Mouse (Mus musculus) kidney, postnatal 0 days (tissue): ENCODE measurements around the gene Aff3. TPM values are rescaled to one million over a fixed set of nuclear protein-coding genes. Genes with fewer than 3 reads are reported as not detected.
A peak's percentile ranks its signal among the peaks of the same experiment; 100 is the strongest.

ENCODE experiments used
- ATAC-seq: fragments of 200-750 bp; cut with Nextera tagmentation; replicated peaks from 2 replicates; pipeline ENCODE4 v1.8.0; 2017; ENCODE audit warnings: low read depth, moderate number of reproducible peaks, moderate TSS enrichment, moderate library complexity; ENCODE audit not compliant: low FRiP score
- DNase-seq: peaks from one replicate; pipeline ENCODE4 v3.0.0-alpha.2; 2016; ENCODE audit warnings: low spot score
- H3K27ac ChIP-seq: fragments of 300-500 bp; sonication (generic); 2 replicates; pipeline ENCODE4 v1.5.1; 2014; ENCODE audit warnings: mild to moderate bottlenecking
- H3K27me3 ChIP-seq: fragments of 300-500 bp; sonication (generic); 2 replicates; pipeline ENCODE4 v1.6.1; 2014; ENCODE audit warnings: low read length, mixed read lengths; ENCODE audit not compliant: insufficient read depth
- H3K36me3 ChIP-seq: fragments of 300-500 bp; sonication (generic); 2 replicates; pipeline ENCODE4 v1.6.1; 2014; ENCODE audit warnings: low read length, mixed read lengths; ENCODE audit not compliant: insufficient read depth
- H3K4me1 ChIP-seq: fragments of 300-500 bp; sonication (generic); replicated peaks from 2 replicates; pipeline ENCODE4 v1.6.1; 2014; ENCODE audit warnings: antibody characterized with exemption, low read length, mixed read lengths; ENCODE audit not compliant: insufficient read depth
- H3K4me2 ChIP-seq: fragments of 300-500 bp; sonication (generic); 2 replicates; pipeline ENCODE4 v1.6.1; 2014; ENCODE audit warnings: mild to moderate bottlenecking, low read length, moderate library complexity, mixed read lengths
- H3K4me3 ChIP-seq: fragments of 300-500 bp; sonication (generic); replicated peaks from 2 replicates; pipeline ENCODE4 v1.5.1; 2014; ENCODE audit warnings: low read depth, low read length
- H3K9ac ChIP-seq: fragments of 300-500 bp; sonication (generic); 2 replicates; pipeline ENCODE4 v1.6.1; 2014; ENCODE audit warnings: low read depth, low read length
- H3K9me3 ChIP-seq: fragments of 300-500 bp; sonication (generic); replicated peaks from 2 replicates; pipeline ENCODE4 v1.6.1; 2016; ENCODE audit warnings: low read length, inconsistent platforms, mixed read lengths
- CTCF ChIP-seq: IDR thresholded peaks from 2 replicates; pipeline ENCODE4 v1.5.1; 2016; ENCODE audit warnings: antibody characterized with exemption, low read depth, mild to moderate bottlenecking, moderate library complexity
- WGBS: fragments of 180-500 bp; shearing (Covaris S2); extraction: QIAGEN DNeasy Blood & Tissue Kit; methylation state at CpG from one replicate; pipeline ENCODE4 v1.1.7; 2014; 5-methylcytosine and 5-hydroxymethylcytosine counted together
- polyA plus RNA-seq: library from polyadenylated mRNA; unstranded; fragments of >200 nt; fragmentation: Nextera tagmentation; extraction: Ambion mirVana; gene quantifications from 2 replicates; pipeline ENCODE4 v1.2.1, GENCODE M21; 2015

Aff3 gene
- polyA plus RNA-seq, 1 experiment from 2014 or later = 7.9 TPM

DNA sequence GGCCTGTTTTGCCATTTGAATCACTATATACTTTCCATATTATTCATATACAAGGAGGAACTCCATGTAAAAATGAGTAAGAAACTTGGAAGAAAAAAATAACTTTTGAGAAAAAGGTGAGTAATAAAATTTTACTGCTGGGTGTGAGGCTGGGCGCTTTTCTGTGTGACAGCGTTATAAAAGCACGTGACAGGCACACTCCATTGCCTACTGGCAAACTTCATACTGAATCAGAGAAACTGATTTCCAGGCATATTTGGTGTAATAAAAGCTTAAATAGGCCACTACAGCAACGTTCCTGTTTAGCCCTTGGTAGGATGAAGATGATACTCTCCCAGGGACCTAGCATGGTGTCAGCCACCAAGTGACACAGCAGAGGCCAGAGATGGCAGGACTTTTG is 310.2 kb downstream of the Aff3 start:
- DNase-seq (no peak), ATAC-seq (no peak)
- Histone ChIP-seq H3K9ac (no peak overlapping the region), H3K27ac (no peak overlapping the region), H3K27me3 (no peaks in the 10 kb centered on the region), H3K4me2 (no peak overlapping the region), H3K9me3 (no peaks in the 10 kb centered on the region), H3K4me1 (no peaks in the 10 kb centered on the region; the same call in 1 of the 2 replicates), H3K4me3 (no peak overlapping the region), H3K36me3 (no peaks in the 10 kb centered on the region)
- TF ChIP-seq CTCF = no peak
- WGBS = 71% methylated on average over 4 of the region's 4 CpGs

GRCm38 (mm10) chr1:38347346-38347745 is 317.4 kb downstream of the Aff3 start:
- H3K27me3 ChIP-seq = no peaks in the 10 kb centered on the region
- DNase-seq = no peak
- H3K36me3 ChIP-seq = no peaks in the 10 kb centered on the region
- 85% methylated on average over 4 of the region's 4 CpGs for WGBS
- no peaks in the 10 kb centered on the region for H3K9me3 ChIP-seq
- no peaks in the 10 kb centered on the region for H3K4me1 ChIP-seq
- H3K4me2 ChIP-seq = no peak overlapping the region
- TF ChIP-seq CTCF = no peak
- H3K4me3 ChIP-seq = no peak overlapping the region
- no peak for ATAC-seq
- no peak overlapping the region for H3K9ac ChIP-seq
- H3K27ac ChIP-seq = no peak overlapping the region

DNA sequence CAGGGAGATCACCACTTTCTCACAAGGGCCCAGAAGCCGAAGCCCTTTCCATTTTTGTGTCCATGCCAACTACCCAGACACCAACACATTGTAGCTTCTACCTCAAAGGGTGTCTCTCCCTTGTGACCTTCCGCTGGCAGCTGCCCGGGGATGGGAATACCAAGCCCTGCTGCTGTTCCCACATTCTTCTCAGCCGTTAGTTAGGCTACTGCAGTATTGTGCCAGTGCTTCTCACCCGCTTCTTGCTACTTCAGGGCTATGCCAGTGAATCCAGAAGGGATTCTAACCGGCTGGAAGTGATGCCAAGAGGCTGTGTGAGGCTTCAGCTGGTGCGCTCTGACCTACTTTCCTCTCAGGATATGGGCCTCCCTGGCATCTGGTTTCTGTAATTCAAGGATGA is 330.5 kb downstream of the Aff3 start:
- 76% methylated on average over 7 of the region's 7 CpGs for WGBS
- no peak overlapping the region for H3K27ac ChIP-seq
- no peaks in the 10 kb centered on the region for H3K27me3 ChIP-seq
- no peak overlapping the region for H3K9ac ChIP-seq
- ATAC-seq (no peak), DNase-seq (peak; percentile 25)
- no peak overlapping the region for H3K4me3 ChIP-seq
- no peaks in the 10 kb centered on the region for H3K36me3 ChIP-seq
- no peak for TF ChIP-seq CTCF
- H3K4me2 ChIP-seq = no peak overlapping the region
- no peaks in the 10 kb centered on the region for H3K9me3 ChIP-seq
- no peaks in the 10 kb centered on the region for H3K4me1 ChIP-seq

GRCm38 (mm10) chr1:38332919-38333318 is 331.8 kb downstream of the Aff3 start:
- Histone ChIP-seq H3K27me3 (no peaks in the 10 kb centered on the region), H3K4me1 (no peaks in the 10 kb centered on the region), H3K9ac (no peak overlapping the region), H3K9me3 (no peaks in the 10 kb centered on the region), H3K4me2 (no peak overlapping the region), H3K27ac (no peak overlapping the region), H3K36me3 (no peaks in the 10 kb centered on the region), H3K4me3 (no peak overlapping the region)
- ATAC-seq (no peak), DNase-seq (no peak)
- no peak for TF ChIP-seq CTCF
- 81% methylated on average over 5 of the region's 5 CpGs for whole genome bisulfite sequencing

DNA sequence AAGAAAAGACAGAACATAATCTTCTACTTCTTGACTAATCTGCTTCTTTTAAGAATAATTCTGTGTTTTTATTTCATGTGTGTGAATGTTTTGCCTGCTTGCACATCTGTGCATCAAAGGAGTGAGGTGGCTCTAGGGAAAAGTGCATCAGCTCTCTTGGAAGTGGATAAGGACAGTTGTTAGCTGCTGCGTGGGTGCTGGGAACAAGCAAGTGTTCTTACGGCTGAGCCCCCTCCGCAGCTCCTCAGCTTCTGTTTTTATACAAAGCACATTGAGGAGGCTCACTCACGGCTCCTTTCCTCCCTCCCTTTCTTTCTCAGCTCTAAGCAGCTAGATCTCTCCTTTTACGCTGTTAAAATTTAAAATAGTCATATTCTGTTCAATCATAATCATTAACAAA is 340.5 kb downstream of the Aff3 start:
- ATAC-seq (no peak), DNase-seq (no peak)
- H3K4me1 ChIP-seq = no peaks in the 10 kb centered on the region
- H3K9me3 ChIP-seq = no peaks in the 10 kb centered on the region
- H3K4me2 ChIP-seq = no peak overlapping the region
- 80% methylated on average over 5 of the region's 5 CpGs for WGBS
- no peak overlapping the region for H3K27ac ChIP-seq
- H3K9ac ChIP-seq = no peak overlapping the region
- no peaks in the 10 kb centered on the region for H3K36me3 ChIP-seq
- H3K4me3 ChIP-seq = no peak overlapping the region
- no peak for TF ChIP-seq CTCF
- no peaks in the 10 kb centered on the region for H3K27me3 ChIP-seq

DNA sequence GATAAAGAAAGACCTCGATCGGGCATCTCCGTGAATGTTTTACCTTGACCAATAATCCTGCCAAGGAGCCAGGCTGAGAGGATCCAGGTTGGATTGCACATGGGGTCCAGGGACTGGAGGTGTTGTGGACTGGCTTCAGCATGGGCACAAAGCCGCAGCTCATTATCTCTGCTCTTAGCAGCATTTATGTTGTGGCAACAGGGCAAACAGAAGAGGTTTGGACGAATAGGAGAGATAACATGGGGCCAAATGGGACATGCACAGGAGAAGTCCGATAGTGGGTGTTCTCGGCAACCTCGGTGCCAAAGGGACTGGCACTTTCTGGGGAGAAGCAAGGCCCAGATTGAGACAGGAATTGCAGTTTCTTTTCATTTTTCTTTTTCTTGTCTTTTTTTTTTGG is 342.9 kb downstream of the Aff3 start:
- H3K9me3 ChIP-seq = no peaks in the 10 kb centered on the region
- H3K27ac ChIP-seq = no peak overlapping the region
- no peak for ATAC-seq
- H3K4me1 ChIP-seq = no peaks in the 10 kb centered on the region
- DNase-seq = no peak
- no peaks in the 10 kb centered on the region for H3K36me3 ChIP-seq
- 94% methylated on average over 8 of the region's 8 CpGs for WGBS
- no peak overlapping the region for H3K4me2 ChIP-seq
- no peak for TF ChIP-seq CTCF
- no peaks in the 10 kb centered on the region for H3K27me3 ChIP-seq
- H3K4me3 ChIP-seq = no peak overlapping the region
- H3K9ac ChIP-seq = no peak overlapping the region

- Histone ChIP-seq H3K9ac (no peak overlapping the region), H3K27me3 (no peaks in the 10 kb centered on the region), H3K4me3 (no peak overlapping the region), H3K36me3 (no peaks in the 10 kb centered on the region), H3K27ac (no peak overlapping the region), H3K9me3 (no peaks in the 10 kb centered on the region), H3K4me2 (no peak overlapping the region), H3K4me1 (no peaks in the 10 kb centered on the region)
- 94% methylated on average over 2 of the region's 2 CpGs for WGBS
- TF ChIP-seq CTCF = no peak
- ATAC-seq (no peak), DNase-seq (no peak)
Measured at GRCm38 (mm10) chr1:38320971-38321305, 343.8 kb downstream of the Aff3 start.
